Mouse (Mus musculus) CH12.LX (cell line): ENCODE measurements at regions not wholly inside any gene's neighbourhood (a gene's known extent, or its start where the extent isn't known, plus 50 kb on each side); places are given as distances from the start of the nearest gene placed in this dataset.

Experiments used
- CHD1 ChIP-seq: IDR thresholded peaks from 2 replicates; pipeline ENCODE4 v1.6.1; 2012; ENCODE audit warnings: low read depth, low read length, improper control_type of control experiment, inconsistent platforms
- CTCF ChIP-seq, 2 experiments: IDR thresholded peaks in 1 of 2; conservative IDR thresholded peaks in 1 of 2; 2 replicates each; pipeline ENCODE4 v1.5.1; 2011 to 2012; ENCODE audit warnings: low read depth in 2 of 2, low read length in 2 of 2, improper control_type of control experiment in 1 of 2, inconsistent platforms in 1 of 2, mild to moderate bottlenecking in 1 of 2, moderate library complexity in 1 of 2
- EP300 ChIP-seq: IDR thresholded peaks from 2 replicates; pipeline ENCODE4 v1.6.1; 2011; ENCODE audit warnings: low read length, improper control_type of control experiment
- POLR2A ChIP-seq: IDR thresholded peaks from 2 replicates; pipeline ENCODE4 v1.6.1; 2011; ENCODE audit warnings: low read depth, mild to moderate bottlenecking, improper control_type of control experiment, low read length
- POLR2AphosphoS2 ChIP-seq: IDR thresholded peaks from 2 replicates; pipeline ENCODE4 v1.6.1; 2011; ENCODE audit warnings: low read depth, low read length, improper control_type of control experiment
- SMC3 ChIP-seq: IDR thresholded peaks from 2 replicates; pipeline ENCODE4 v1.6.1; 2011; ENCODE audit warnings: low read depth, low read length, improper control_type of control experiment

GRCm38 (mm10) chr12:71625115-71625514, 205.8 kb upstream of the Daam1 start:
- TF ChIP-seq POLR2AphosphoS2 (no peak), CHD1 (no peak), EP300 (no peak), CTCF (conservative IDR thresholded peaks at IDR 0.05 in 1 of 2, IDR thresholded peaks at IDR 0.05 in 1 of 2; ENCODE audit: low read depth in 2 of 2, low read length in 2 of 2) (no peak), SMC3 (no peak), POLR2A (no peak)
